Mouse (Mus musculus) liver, embryonic 14.5 days (tissue): Measurements from ENCODE around the gene Sult6b1.

Experiments
- CTCF ChIP-seq: IDR thresholded peaks from 2 replicates; pipeline ENCODE4 v1.5.1; 2016; ENCODE audit warnings: antibody characterized with exemption, low read depth, control low read depth
- EP300 ChIP-seq: IDR thresholded peaks from 2 replicates; pipeline ENCODE4 v1.6.1; 2016; ENCODE audit warnings: antibody characterized with exemption, low read depth

- TF ChIP-seq CTCF (no peak), EP300 (no peak)
Observed at GRCm38 (mm10) chr17:78883291-78883690, 23.5 kb downstream of the Sult6b1 start.
